Mouse (Mus musculus) C2C12 (cell line): ENCODE results near the gene Vasn. TPM values are rescaled to one million over a fixed set of nuclear protein-coding genes. Genes with fewer than 3 reads are reported as not detected.
A peak's percentile ranks its signal among the peaks of the same experiment; 100 is the strongest.

Experiments
- H3K27me3 ChIP-seq: one replicate; pipeline ENCODE4 v1.6.1; 2011; ENCODE audit not compliant: control insufficient read depth, insufficient read depth, insufficient read length
- H3K36me3 ChIP-seq: one replicate; pipeline ENCODE4 v1.6.1; 2011; ENCODE audit not compliant: control insufficient read depth, insufficient read depth
- H3K4me3 ChIP-seq: one replicate; pipeline ENCODE4 v1.5.1; 2011; ENCODE audit warnings: mild to moderate bottlenecking, control low read depth; ENCODE audit not compliant: poor library complexity, insufficient read depth, severe bottlenecking
- H3K79me2 ChIP-seq: one replicate; pipeline ENCODE4 v1.6.1; 2011; ENCODE audit not compliant: control insufficient read depth, insufficient read depth
- H3K79me3 ChIP-seq: one replicate; pipeline ENCODE4 v1.6.1; 2011; ENCODE audit warnings: low read depth, control low read depth
- H3ac ChIP-seq: one replicate; pipeline ENCODE3; 2011; ENCODE audit warnings: low read depth; ENCODE audit not compliant: control insufficient read depth, insufficient read length
- CEBPB ChIP-seq: IDR thresholded peaks from one replicate; pipeline ENCODE4 v1.6.1; 2011; ENCODE audit warnings: low read depth, mild to moderate bottlenecking, control low read depth, moderate library complexity
- CTCF ChIP-seq: IDR thresholded peaks from one replicate; pipeline ENCODE4 v1.5.1; 2011; ENCODE audit not compliant: control insufficient read depth, insufficient read depth, insufficient read length
- FOSL1 ChIP-seq: IDR thresholded peaks from one replicate; pipeline ENCODE4 v1.8.0; 2011; ENCODE audit warnings: mild to moderate bottlenecking, low read length; ENCODE audit not compliant: poor library complexity, insufficient read depth, severe bottlenecking
- MAX ChIP-seq: IDR thresholded peaks from one replicate; pipeline ENCODE4 v1.6.1; 2011; ENCODE audit warnings: mild to moderate bottlenecking, control low read depth
- MYOD1 ChIP-seq: IDR thresholded peaks from one replicate; pipeline ENCODE4 v1.6.1; 2011; ENCODE audit warnings: low read depth; ENCODE audit not compliant: control insufficient read depth, insufficient read length
- MYOG ChIP-seq: IDR thresholded peaks from one replicate; pipeline ENCODE4 v1.6.1; 2011; ENCODE audit not compliant: control insufficient read depth, insufficient read length; ENCODE audit errors: extremely low read depth
- USF1 ChIP-seq: IDR thresholded peaks from one replicate; pipeline ENCODE4 v1.6.1; 2011; ENCODE audit warnings: low read depth, mild to moderate bottlenecking, control low read depth, moderate library complexity
- polyA plus RNA-seq: library from polyadenylated mRNA; unstranded; fragments of >200 nt; fragmentation: generic; extraction: Trizol; gene quantifications from one replicate; pipeline ENCODE4 v1.2.1, GENCODE M21; 2012; ENCODE audit warnings: missing spikeins

Gene Vasn
- polyA plus RNA-seq, 1 experiment = 49.6 TPM

DNA sequence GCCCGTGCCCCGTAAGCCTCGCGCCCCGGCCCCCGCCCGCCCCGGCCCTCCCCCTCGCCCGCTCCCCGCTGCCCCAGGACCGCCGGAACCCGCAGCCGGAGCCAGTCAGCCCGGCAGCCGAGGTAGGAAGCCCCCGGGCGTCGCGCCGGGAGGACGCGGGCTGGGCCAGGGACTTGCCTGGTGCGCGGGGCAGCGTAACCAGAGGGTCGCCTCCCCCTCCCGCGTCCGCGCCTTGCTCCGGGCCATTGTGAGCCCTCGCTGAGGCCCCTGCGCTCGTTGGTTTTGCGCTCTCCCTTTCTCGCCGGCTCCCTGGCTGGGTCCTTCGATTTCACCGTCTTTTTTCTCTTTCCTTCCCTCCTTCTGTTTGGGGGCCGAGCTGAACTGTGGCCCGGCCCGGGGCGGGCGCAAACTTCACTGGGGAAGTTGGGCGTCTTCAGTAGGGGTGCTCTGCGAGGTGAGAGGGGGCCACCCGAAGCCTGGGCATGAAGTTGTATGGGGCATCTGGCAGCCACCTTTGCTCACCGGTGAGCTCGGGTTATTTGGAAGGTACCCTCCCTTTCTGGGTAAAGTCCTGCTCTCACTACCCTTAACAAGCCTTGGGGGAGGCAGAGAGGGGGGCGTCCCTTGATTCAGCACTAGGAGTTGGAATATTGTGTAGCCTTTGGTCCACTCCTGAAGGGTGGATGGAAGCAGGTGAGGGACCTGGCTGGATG lies 44.8 kb upstream of the Vasn start:
- Histone ChIP-seq H3K79me3 (peaks cover 57% of the 10 kb centered on the region), H3K4me3 (peak overlapping the region; percentile 61), H3K79me2 (peaks cover 79% of the 10 kb centered on the region), H3K36me3 (peaks cover 9% of the 10 kb centered on the region), H3K27me3 (no peaks in the 10 kb centered on the region), H3ac (peak overlapping the region; percentile 99)
- TF ChIP-seq FOSL1 = no peak
- TF ChIP-seq MYOG = no peak
- TF ChIP-seq CTCF = no peak
- TF ChIP-seq CEBPB = no peak
- no peak for TF ChIP-seq MYOD1
- no peak for TF ChIP-seq USF1
- TF ChIP-seq MAX = no peak

DNA sequence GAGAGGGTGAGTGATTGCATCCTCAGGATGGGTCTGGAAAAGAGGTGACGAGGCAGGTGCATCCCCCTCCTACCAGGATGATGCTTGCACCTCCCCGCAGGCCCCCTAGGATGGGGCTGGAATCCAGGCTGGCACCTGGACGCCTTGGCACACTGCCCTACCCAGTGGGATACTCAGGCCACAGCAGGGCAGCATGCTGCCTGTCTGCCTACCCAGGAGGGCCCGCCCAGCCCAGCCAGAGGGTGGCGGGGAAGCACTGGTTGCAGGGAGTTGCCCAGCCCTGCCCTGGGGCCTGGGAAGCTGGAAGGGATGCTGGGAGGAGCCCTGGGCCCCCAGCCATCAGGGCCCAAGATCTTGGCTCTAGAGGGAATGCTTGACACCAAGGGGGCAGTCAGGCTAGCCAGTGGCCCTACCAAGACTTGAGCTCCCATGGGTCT lies 44.2 kb upstream of the Vasn start:
- Histone ChIP-seq H3K79me2 (peaks cover 85% of the 10 kb centered on the region), H3K79me3 (peaks cover 63% of the 10 kb centered on the region), H3ac (peak overlapping the region; percentile 99), H3K4me3 (peak overlapping the region; percentile 61), H3K36me3 (peaks cover 9% of the 10 kb centered on the region), H3K27me3 (no peaks in the 10 kb centered on the region)
- TF ChIP-seq MYOD1 = no peak
- peak; percentile 58 for TF ChIP-seq MAX

DNA sequence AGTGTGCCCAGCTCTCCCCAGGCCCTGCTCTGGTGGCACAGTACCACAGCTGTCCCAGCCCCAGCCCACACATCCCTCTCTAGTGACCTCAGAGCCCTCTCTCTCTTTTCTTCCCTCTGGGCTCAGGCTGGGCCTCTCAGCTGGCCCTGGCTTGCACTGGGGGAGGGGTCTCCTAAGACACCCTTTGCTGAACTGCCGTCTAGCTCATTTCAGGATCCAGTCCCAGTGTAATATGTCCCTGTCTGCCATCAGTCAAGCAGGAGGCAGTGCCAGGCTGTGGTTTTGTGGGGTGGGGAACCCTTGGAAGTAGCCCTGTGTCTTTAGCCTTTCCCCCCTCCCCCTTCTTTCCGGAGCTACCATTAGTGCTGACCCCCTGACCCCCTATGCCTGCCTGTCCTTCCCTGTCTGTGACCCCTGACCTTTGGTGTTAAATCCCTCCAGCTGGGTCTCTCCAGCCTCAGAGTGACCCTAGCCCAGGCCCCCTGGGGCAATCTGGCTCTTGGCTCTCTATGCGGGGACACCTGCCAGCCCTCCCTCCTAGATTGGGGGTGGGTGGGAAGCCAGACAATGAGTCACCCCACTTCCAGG lies 43.5 kb upstream of the Vasn start:
- Histone ChIP-seq H3ac (peak overlapping the region; percentile 99), H3K79me3 (peaks cover 70% of the 10 kb centered on the region), H3K36me3 (peaks cover 13% of the 10 kb centered on the region), H3K79me2 (peaks cover 92% of the 10 kb centered on the region), H3K4me3 (peak overlapping the region; percentile 61), H3K27me3 (no peaks in the 10 kb centered on the region)
- TF ChIP-seq MYOG (no peak), MAX (no peak), CEBPB (no peak), FOSL1 (no peak), MYOD1 (no peak), USF1 (no peak), CTCF (no peak)

GRCm38 (mm10) chr16:4596836-4597235 lies 42.9 kb upstream of the Vasn start:
- Histone ChIP-seq H3K4me3 (peak overlapping the region; percentile 61), H3K27me3 (no peaks in the 10 kb centered on the region), H3K79me3 (peaks cover 76% of the 10 kb centered on the region), H3K79me2 (peaks cover 95% of the 10 kb centered on the region), H3K36me3 (peaks cover 13% of the 10 kb centered on the region), H3ac (no peak overlapping the region)
- TF ChIP-seq MYOG (no peak), FOSL1 (no peak), MYOD1 (no peak), CEBPB (no peak), MAX (no peak), CTCF (no peak), USF1 (no peak)

- Histone ChIP-seq H3K27me3 (no peaks in the 10 kb centered on the region), H3K79me2 (peaks cover 95% of the 10 kb centered on the region), H3ac (no peak overlapping the region), H3K79me3 (peaks cover 77% of the 10 kb centered on the region), H3K36me3 (peaks cover 13% of the 10 kb centered on the region), H3K4me3 (peak overlapping the region; percentile 61)
- TF ChIP-seq USF1 = no peak
- no peak for TF ChIP-seq MAX
- peak; percentile 29 for TF ChIP-seq MYOD1
- no peak for TF ChIP-seq FOSL1
- no peak for TF ChIP-seq MYOG
- TF ChIP-seq CEBPB = no peak
- TF ChIP-seq CTCF = no peak
Observed at GRCm38 (mm10) chr16:4597296-4597695, 42.4 kb upstream of the Vasn start.
